Mouse (Mus musculus): ENCODE measurements around the gene Olfr885.

Gene Olfr885

DNA sequence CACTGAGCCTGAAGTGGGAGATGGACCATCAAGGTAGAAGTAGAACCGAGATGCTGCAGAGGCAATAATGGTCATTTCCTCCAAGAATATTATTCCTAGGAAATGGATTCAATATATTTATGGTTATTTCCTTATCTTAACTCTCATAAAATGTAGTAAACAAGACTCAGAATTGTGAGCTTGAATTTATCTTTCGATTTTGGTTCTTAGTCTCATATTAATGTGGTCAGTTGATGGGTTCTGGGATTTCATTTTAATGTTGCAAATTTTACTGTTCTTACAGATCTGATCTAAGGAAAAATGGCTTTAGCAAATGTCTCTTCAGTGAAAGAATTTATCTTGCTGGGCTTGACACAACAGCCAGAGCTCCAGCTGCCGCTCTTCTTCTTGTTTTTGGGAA, at the start of gene Olfr885:
Gene Olfr885, plus strand, starts transcription at position 301 of the 400 bp plus-strand sequence.
- DNase-seq: no peak

DNA sequence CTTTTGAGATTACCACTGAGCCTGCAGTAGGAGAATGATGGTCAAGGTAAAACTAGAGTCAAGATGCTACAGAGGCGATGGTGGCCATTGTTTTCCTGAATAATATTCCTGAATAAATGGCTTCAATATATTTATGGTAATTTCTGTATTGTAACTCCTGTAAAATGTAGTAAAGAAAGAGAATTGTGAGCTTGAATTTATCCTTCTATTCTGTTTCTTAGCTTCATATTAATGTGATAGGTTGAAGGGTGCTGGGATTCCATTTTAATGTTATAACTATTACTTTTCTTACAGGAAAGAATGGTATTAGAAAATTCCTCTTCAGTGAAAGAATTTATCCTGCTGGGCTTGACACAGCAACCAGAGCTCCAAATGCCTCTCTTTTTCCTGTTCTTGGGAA, 35.6 kb upstream of the Olfr885 start, which contains the start of gene Olfr883:
Gene Olfr883, plus strand, starts transcription at position 301 of the 400 bp plus-strand sequence.
- no peak for DNase-seq

DNA sequence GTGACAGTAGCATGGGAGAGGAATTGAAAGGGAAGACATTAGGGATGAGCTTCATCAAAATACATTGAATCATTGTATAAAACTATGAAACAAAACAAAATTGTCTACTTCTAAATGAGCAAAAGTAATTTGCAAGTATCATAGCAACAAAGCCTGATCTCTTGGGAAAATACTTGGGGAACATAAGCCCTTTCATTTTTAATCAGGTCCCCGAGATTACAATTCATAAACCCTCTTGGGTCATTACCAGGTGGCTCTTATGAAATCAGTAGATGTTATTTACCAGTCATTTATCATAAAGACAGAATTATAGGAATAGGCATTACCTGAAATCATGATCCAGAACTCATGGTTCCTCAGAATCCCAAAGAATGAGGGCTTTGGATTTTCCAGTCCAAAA, 14.9 kb upstream of the Olfr885 start, which contains the start of gene Olfr884:
Gene Olfr884, plus strand, starts transcription at position 301 of the 400 bp plus-strand sequence.
- DNase-seq: no peak

DNA sequence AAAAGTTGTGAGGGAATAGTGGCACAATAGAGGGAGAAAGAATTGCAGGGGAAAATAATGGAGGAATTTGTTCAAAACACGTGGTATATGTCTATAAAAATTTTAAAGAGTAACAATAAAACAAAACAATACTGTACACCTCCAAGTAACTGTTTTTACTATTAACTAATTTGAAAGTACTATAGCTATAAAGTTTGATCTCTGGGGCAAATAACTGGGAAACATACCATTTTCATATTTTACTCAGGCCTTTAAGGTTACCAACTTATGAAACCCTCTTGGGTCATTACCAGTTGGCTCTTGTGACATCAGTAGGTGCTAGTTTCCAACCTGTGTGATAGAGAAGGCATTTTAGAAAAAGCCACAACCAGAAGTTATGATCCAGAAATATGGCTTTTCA, 22.6 kb downstream of the Olfr885 start, which contains the start of gene Olfr887:
Gene Olfr887, plus strand, starts transcription at position 301 of the 400 bp plus-strand sequence.
- DNase-seq: no peak

DNA sequence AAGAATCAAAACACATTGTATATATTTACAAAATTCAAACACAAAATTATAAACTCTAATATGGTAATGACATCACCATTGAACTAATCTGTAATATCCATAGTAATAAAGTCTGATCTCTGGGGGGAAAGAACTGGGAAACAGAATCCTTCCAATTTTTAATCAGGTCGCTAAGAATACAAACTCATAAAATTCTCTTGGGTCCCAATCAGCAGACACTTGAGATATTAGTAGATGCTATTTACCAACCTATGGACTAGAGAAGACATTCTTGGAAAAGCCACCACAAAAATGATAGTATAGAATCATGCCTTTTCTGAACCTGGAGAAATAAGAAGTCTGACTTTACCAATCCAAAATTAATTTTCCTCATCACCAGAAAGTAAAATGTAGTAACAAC, 46.7 kb downstream of the Olfr885 start, which contains the start of gene Olfr888:
Gene Olfr888, plus strand, starts transcription at position 301 of the 400 bp plus-strand sequence.
- no peak for DNase-seq
